ENCODE assay signal across 28 mouse cellular contexts in the genomic region with DNA sequence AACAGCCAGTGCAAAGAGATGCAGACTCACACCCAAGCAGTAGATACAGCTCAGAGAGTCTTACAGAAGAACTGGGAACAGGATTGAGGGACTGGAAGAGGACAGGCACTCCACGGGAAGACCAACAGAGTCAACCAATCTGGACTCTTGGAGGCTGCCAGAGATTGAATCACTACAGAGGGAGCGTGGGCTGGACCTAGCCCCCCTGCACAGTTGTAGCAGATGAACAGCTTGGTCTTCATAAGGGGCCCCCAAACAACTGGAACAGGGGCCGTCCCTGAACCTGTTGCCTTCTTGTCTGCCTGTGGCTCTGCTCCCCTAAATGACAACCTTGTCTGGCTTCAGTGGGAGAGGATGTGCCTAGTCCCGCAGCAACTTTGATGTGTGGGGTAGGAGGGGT.
DNase-seq lines count a peak whose midpoint lies in the region; ATAC-seq and TF ChIP-seq lines count a peak whose summit lies in the region.
"Had no signal": no experiment of that assay in that cellular context is flagged by ENCODE, and none has a peak within 500 bp of the region (broad histone marks: within the 10 kb centered on the region; RNA-seq: fewer than 3 reads in every experiment).

No protein-coding gene starts in this region.

- peak; percentile 20 for ATAC-seq in frontal cortex, adult (ENCODE audit: low TSS enrichment)
- ATAC-seq in megakaryocyte progenitor cell, adult 5-6 weeks (replicated peaks; ENCODE audit: poor library complexity) = no peak
- ATAC-seq: CD4-positive, CD25-positive, alpha-beta regulatory T cell, adult 4 months; forebrain, embryonic 14.5 days; forebrain, postnatal 0 days had no signal

- H3K4me3 ChIP-seq in left cerebral cortex, adult 2 months = no peak overlapping the region
- H3K4me3 ChIP-seq in cortical plate, adult 2 months (ENCODE audit: insufficient read depth, low read length) = no peak overlapping the region
- H3K4me3 ChIP-seq: embryonic facial prominence, embryonic 10.5 days; embryonic facial prominence, embryonic 13.5 days; erythroblast, embryonic 14.5 days; heart, adult 2 months; heart, embryonic 10.5 days; heart, embryonic 13.5 days; hindbrain, embryonic 13.5 days had no signal

- peaks cover 5% of the 10 kb centered on the region for H3K4me1 ChIP-seq in cortical plate, adult 2 months (ENCODE audit: control insufficient read depth, insufficient read depth, low read length)
- H3K4me1 ChIP-seq: embryonic facial prominence, embryonic 10.5 days; embryonic facial prominence, embryonic 13.5 days; hindbrain, embryonic 13.5 days had no signal

- intact Hi-C loops in left cerebral cortex, adult 2 months (cut with DNase I) = no loop called here

- TF ChIP-seq POLR2A in cortical plate, adult 2 months (IDR thresholded peaks at IDR 0.05; ENCODE audit: extremely low read depth, insufficient read depth, low read length) = no peak

- DNase-seq in frontal cortex, postnatal 10 days (ENCODE audit: low spot score in 2 of 2) = no peak
- peak; percentile 50 to 53 for DNase-seq in layer of hippocampus, adult 18-20 months (ENCODE audit: low spot score in 2 of 2)
- DNase-seq in layer of hippocampus, postnatal 10 days (ENCODE audit: low spot score in 2 of 2) = no peak
- no peak for DNase-seq in left cerebral cortex, adult 2 months (ENCODE audit: extremely low spot score in 1 of 2, low spot score in 2 of 2)
- DNase-seq in left cerebral cortex, adult 8-10 months (ENCODE audit: low spot score in 2 of 2) = no peak
- DNase-seq: adrenal gland, adult 2 months; adrenal gland, postnatal 14 days; cerebellum, adult 18-20 months; cerebellum, adult 9-11 months; cerebellum, postnatal 25 days; embryo, embryonic 11 days; forebrain, postnatal 0 days; gastrocnemius, postnatal 10 days; gastrocnemius, postnatal 36 days; heart, adult 2 months; heart, postnatal 14 days; heart, postnatal 4 days had no signal

- TF ChIP-seq CTCF in left cerebral cortex, adult 2 months (IDR thresholded peaks at IDR 0.05) = no peak
- TF ChIP-seq CTCF in cortical plate, adult 2 months (IDR thresholded peaks at IDR 0.05; ENCODE audit: extremely low read depth, insufficient read depth, low read length) = no peak

- peak overlapping the region; percentile 60 for H3K27ac ChIP-seq in left cerebral cortex, adult 2 months
- H3K27ac ChIP-seq in cortical plate, adult 2 months (ENCODE audit: insufficient read depth, low read length) = peak overlapping the region; percentile 15; the same call in 1 of the 2 replicates
- H3K27ac ChIP-seq: embryonic facial prominence, embryonic 10.5 days; embryonic facial prominence, embryonic 13.5 days; heart, adult 2 months; heart, embryonic 10.5 days; heart, embryonic 13.5 days; hindbrain, embryonic 13.5 days had no signal

Comparison
In these comparisons a context has a peak if more than half of its experiments do, and no peak if none do; other contexts are left out.
1. DNase-seq: peak in layer of hippocampus, adult 18-20 months (2 of 2); none in frontal cortex, postnatal 10 days (0 of 2), layer of hippocampus, postnatal 10 days (0 of 2), left cerebral cortex, adult 2 months (0 of 2) and left cerebral cortex, adult 8-10 months (0 of 2).